18 mouse cellular contexts compared by ENCODE assay signal in the genomic region with DNA sequence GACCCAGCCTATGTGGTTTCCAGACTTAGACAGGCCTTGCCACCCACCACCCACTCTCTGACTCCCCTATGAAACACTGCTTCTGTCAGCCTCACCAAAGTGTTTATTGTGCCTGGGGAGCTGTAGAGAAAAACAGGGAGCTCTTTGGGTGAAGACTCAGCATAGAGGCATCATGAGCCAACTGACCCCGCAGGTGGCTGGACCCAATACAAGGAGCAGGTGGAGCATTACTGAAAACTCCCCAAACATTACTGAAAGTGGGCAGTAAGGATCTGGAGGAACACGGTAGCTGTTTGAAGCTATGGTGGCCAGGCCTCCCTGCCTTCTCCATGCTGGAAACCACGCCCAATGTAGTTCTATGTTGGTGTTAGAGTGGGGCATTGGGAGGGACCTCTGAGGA.
DNase-seq lines count a peak whose midpoint lies in the region; ATAC-seq lines count a peak whose summit lies in the region.
"Had no signal": no experiment of that assay in that cellular context is flagged by ENCODE, and none has a peak within 500 bp of the region (broad histone marks: within the 10 kb centered on the region; RNA-seq: fewer than 3 reads in every experiment).

No protein-coding gene starts in this region.

- DNase-seq in cerebellum, adult 11-12 months, result peak; percentile 76
- peak; percentile 64 for DNase-seq in brain, adult 2 months (ENCODE audit: low read depth, low spot score)
- peak; percentile 60 to 71 for DNase-seq in cerebellum, postnatal 10 days
- DNase-seq in naive thymus-derived CD4-positive, alpha-beta T cell, adult 2 months (ENCODE audit: low read depth), result peak; percentile 18
- DNase-seq in spleen, postnatal 36 days (ENCODE audit: low spot score in 2 of 2), result no peak
- DNase-seq in kidney, postnatal 4 days, result no peak
- DNase-seq: adrenal gland, adult 8-10 months; adrenal gland, postnatal 36 days; B cell, adult 2 months; gastrocnemius, postnatal 36 days; heart, adult 18-20 months; heart, postnatal 10 days; heart, postnatal 4 days; kidney, adult 18-20 months had no signal

- ATAC-seq in cerebellum, adult (ENCODE audit: insufficient number of reproducible peaks, low FRiP score, low TSS enrichment), result no peak
- ATAC-seq: CD4-positive, CD25-positive, alpha-beta regulatory T cell, adult 4 months; forebrain, embryonic 15.5 days; hindbrain, postnatal 0 days had no signal

Comparison
In these comparisons a context has a peak if more than half of its experiments do, and no peak if none do; other contexts are left out.
1. DNase-seq: peak in cerebellum, adult 11-12 months (single experiment), brain, adult 2 months (single experiment), cerebellum, postnatal 10 days (2 of 2) and naive thymus-derived CD4-positive, alpha-beta T cell, adult 2 months (single experiment); none in spleen, postnatal 36 days (0 of 2) and kidney, postnatal 4 days (0 of 2).